Mouse (Mus musculus): ENCODE results near the gene Pnp2.

- TF ChIP-seq TCF12 (IDR thresholded peaks at IDR 0.05; ENCODE audit: insufficient read depth, poor library complexity, severe bottlenecking) (no peak), MYOG (IDR thresholded peaks at IDR 0.05; ENCODE audit: control insufficient read depth in 1 of 3, insufficient read depth in 1 of 3, insufficient read length in 2 of 3, low read depth in 2 of 3) (no peak), POLR2A (IDR thresholded peaks at IDR 0.05; ENCODE audit: insufficient read length, low read depth) (no peak), MAX (IDR thresholded peaks at IDR 0.05; ENCODE audit: low read depth) (no peak), POLR2AphosphoS2 (IDR thresholded peaks at IDR 0.05; ENCODE audit: insufficient read length, low read depth) (no peak), MYOD1 (IDR thresholded peaks at IDR 0.05; ENCODE audit: control insufficient read depth in 1 of 3, insufficient read length in 2 of 3, low read depth in 2 of 3) (no peak), E2F4 (IDR thresholded peaks at IDR 0.05; ENCODE audit: insufficient read depth) (no peak), REST (IDR thresholded peaks at IDR 0.05; ENCODE audit: insufficient read depth, insufficient read length) (no peak), USF1 (IDR thresholded peaks at IDR 0.05; ENCODE audit: low read depth) (no peak), TCF3 (IDR thresholded peaks at IDR 0.05; ENCODE audit: insufficient read length, low read depth) (no peak), CEBPB (IDR thresholded peaks at IDR 0.05; ENCODE audit: insufficient read depth, poor library complexity, severe bottlenecking) (no peak)
Observed at GRCm38 (mm10) chr14:50955487-50955886, 305 bp upstream of the Pnp2 start.

Measured in myocyte (in vitro differentiated cells).